Mouse (Mus musculus): ENCODE results near the gene Tmeff2. TPM values are rescaled to one million over a fixed set of nuclear protein-coding genes. Genes with fewer than 3 reads are reported as not detected.
"Not testable (repeated sequence)": the region's sequence is repeated elsewhere in the genome, so short reads cannot be mapped to it uniquely, and the experiment has no call there.

The Tmeff2 gene
- 1 to 10 TPM; 7.4 to 9.2 TPM for total RNA-seq (2021)
- long read RNA-seq, experiment 1, transcript Tmeff2-201 (10 exons, 3,343 nt) = major isoform, 29 of 35 reads
- long read RNA-seq, experiment 1, partial matches to known transcripts = 1 of 35 reads
- long read RNA-seq, experiment 1, other reads (novel, unspliced or antisense) = 5 of 35 reads
- long read RNA-seq, experiment 2, transcript Tmeff2-201 (10 exons, 3,343 nt) = major isoform, 14 of 16 reads
- long read RNA-seq, experiment 2, partial matches to known transcripts = 0 of 16 reads
- long read RNA-seq, experiment 2, other reads (novel, unspliced or antisense) = 2 of 16 reads

DNA sequence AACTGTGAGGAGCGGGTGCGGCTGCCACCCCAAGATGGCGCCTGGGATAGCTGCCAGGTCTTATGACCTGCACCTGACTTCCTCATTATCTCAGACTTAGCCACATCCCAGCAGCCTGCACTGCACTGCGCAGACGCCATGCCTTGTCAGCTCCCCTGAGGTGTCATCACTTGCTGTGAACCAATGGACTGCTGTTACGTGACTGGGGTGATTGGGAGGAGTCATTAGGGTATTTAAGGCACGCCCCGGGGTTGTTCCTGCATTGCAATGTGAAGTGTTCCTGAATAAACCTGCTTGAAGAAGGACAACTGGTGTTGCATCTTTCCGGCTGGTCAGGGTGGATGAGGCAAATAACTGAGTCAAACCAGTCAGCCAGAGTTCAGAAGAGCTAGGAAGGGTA lies at the start of gene Tmeff2:
Tmeff2 (plus strand) TSS at position 262 of the 400 bp plus-strand sequence.
- DNase-seq = not testable (repeated sequence)

DNA sequence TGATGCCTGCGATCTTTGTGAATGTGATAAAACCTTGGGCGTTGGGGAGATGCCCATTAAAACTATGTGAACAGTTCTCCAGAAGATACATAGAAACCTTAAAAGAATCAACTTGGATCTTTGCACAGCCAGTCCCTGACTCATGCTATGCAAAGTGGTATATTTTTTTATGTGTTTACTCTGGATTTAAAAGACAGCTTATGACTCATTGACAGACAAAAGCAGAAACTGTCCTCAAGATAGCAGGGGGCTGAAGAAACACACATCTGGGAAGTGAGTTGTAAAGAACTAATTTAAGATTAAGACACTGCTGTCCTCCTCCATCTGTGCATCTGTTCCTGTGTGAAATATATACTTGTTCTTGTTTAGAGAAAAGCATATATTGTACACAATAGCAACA lies 38.9 kb upstream of the Tmeff2 start:
- DNase-seq = no peak

DNA sequence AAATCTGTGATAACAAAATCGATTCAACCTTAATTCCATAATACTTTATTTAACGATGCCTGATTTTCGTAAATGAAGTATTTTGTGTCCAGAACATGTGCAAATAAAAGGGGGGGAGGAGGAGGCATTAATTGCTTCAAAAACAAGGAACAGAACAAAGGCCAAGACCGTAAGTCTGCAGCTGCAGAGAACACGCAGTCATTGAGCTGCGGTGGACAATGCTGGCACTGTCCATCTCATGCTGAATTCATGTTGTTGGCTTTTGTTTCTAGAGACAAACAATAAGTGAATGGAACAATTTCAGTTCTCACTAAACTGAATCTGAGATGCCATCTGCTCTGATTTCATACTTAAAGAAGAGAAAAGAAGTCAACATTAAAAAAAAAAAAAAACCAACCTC lies 2.8 kb upstream of the Tmeff2 start:
- DNase-seq = no peak

DNA sequence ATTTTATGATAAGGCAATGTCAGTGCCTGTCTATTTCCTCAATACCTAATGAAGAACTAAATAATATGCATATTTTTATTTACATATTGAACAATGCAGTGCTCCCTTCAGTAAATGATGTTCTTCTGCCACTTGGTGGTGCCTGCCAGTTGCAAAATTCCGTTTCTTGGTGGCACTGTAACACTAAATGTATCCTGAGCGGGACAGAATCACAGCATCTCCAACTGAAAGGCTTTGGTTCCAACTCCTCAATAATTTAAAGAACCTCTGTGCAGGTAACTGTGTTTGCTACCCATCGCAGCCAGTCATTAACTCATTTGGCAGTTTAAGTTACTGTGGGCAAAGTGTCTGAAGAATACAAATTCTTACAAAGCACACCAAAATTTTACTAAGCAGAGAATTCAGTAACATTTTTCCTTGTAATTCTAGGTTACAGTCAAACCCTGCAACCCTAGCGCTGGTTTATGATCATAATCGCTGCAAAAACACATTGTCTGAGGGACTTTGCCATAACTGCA lies 24.4 kb downstream of the Tmeff2 start:
- DNase-seq = no peak

DNA sequence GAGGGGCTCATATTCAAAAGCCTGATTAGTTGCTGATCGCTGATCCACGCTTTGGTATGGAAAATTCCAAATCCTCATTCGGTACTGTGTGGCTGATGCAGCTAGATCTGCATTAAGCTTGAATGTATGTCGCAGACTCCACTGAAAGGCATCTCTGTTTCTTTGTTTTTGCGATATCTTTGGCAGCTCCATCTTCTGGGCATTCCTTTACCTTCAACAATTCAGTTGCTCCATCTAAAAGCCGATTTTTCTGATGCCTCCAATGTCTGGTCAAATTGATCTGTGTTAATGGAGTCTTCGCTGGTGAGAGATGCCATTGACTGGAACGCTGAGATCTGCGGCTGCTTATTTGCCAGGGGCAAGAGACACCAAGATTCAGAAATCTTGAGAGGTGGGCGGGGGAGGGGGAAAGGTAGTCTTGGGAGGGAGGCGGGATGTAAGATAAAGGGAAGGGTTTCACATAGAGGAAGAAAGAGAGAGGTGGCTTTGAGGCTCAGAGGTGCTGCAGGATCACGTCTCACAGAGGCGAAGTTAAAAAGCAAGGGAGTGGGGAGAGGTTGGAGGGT lies 25.0 kb downstream of the Tmeff2 start:
- no peak for DNase-seq

DNA sequence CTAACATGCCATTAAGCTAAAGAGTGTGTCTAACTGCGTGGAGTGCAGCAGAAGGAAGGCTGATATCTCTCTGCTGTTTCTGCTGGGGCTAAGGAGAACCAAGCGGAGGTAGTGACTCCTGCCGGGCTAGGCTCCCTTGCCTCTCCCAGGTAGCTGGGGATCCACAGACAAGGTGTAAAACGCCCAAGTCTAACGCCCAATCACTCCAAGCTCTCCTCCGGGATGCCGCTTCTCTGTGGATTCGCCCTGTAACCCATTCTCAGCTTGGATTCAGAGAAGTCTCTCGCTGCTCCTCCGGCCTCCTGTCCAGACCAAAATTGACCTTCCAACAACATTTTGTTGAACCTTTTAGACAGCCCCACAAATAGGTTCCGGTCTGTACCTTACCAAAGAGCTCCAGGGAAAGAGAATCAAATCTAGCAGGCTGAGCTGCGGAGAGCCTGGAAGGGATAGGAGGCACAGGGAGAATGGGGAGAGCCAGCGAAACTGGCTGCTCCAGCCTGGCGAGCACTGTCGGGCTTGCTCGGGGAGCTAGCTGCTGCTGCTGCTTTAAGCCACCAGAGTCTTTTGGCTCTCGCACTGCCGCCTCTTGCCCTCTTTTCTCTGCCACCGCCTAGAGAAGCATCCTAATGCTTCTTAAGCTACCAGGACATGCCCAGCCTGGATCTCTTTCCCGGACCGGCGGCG lies 26.1 kb downstream of the Tmeff2 start:
- no peak for DNase-seq

DNA sequence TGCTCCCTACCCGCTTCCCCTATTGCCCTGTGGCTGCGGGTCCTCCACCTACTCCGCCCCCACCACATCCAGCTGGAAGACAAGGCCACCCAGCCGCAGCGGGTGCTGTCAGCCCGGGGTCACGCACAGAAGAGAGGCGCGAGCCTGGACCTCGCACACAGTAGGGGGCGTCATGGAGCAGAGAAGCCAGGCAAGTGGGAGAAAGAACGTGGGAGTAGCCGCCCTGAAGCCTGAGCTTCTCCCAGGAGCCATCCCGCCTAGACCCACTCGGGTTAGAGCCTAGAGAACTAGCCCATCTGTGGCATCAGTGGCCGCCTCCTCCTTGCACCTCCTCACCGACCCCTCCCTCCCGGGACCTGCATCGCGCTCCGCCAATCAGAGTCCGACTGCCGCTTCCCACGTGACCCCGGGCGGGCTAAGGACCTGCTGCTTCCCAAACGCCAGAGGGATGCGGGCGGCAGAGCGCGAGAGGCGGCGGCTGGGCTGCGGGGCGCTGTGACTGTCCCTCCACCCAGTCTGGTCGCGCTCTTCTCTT lies 26.7 kb downstream of the Tmeff2 start:
- peak; percentile 86 for DNase-seq

DNA sequence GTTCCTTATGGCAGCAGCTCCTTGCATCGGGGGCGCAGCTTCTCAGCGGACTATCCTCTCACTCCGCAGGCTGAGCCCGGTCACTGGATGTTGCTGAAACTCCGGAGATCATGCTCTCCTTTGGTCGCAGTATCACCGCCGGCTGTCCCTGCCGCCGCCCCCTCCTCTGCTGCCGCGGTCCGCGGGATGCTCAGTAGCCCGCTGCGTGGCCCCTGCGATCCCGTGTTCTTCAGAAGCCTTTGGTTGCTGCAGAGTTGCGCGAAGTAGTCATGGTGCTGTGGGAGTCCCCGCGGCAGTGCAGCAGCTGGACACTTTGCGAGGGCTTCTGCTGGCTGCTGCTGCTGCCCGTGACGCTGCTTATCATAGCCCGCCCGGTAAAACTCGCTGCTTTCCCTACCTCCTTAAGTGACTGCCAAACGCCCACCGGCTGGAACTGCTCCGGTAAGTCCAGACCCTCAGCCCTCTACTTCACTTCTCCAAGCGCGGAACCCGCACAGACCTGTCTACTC lies 27.3 kb downstream of the Tmeff2 start:
- peak; percentile 20 for DNase-seq

DNA sequence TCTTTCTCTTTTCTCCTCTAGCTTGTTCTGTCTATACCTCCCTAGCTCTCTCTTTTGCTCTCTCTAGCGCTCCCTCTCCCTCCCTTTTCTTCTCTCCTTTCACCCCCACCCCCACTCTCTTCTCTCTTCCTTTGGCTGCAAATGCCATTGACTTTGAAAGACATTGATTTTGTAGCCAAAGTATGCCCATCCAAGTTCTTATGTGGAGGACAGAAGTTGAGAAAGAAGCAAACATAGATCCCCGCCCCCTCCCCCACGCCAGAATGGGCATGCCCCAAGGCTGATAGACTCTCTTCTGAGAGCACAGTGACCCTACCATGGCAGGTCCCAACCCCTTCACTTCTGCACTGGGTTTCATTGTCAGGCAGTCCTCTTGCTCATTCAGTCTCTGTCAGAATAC lies 28.3 kb downstream of the Tmeff2 start:
- DNase-seq = no peak

DNA sequence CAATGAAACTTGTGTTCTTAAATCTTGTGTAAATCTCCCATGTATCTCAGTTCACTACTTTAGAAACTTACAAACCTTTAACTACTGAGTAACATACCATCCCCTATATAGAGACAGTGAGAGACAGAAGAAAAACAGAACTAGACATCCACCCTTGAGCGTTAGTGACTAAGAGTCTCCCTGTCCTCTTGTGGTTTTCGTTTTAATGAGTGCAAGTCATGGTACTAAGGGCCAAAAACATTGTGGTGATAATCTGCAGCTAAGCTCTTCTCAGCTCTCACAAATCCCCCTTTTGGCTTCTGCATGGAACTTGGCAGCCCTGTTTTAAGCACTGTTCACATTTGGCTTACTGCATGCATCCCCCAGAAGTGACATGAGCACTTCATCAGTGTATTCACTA lies 34.6 kb downstream of the Tmeff2 start:
- no peak for DNase-seq

DNA sequence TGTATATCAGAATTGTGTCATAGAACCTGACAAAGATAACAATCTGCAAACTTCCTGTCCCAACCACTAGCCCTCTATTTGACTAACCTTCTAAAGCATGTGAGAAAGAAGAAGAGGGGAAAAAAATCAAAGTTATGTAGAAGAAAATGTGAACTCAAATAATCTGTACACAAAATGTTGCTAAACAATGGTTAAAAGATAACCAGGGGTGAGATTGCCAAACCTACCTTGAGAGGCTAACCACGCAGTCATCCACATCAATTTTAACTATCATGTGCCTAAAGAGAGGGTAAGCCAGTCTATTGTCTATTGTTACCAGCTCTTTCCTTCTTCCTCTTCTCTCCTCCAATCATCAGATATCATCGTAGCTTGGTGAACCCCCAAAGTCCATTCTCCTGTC lies 35.0 kb downstream of the Tmeff2 start:
- no peak for DNase-seq

DNA sequence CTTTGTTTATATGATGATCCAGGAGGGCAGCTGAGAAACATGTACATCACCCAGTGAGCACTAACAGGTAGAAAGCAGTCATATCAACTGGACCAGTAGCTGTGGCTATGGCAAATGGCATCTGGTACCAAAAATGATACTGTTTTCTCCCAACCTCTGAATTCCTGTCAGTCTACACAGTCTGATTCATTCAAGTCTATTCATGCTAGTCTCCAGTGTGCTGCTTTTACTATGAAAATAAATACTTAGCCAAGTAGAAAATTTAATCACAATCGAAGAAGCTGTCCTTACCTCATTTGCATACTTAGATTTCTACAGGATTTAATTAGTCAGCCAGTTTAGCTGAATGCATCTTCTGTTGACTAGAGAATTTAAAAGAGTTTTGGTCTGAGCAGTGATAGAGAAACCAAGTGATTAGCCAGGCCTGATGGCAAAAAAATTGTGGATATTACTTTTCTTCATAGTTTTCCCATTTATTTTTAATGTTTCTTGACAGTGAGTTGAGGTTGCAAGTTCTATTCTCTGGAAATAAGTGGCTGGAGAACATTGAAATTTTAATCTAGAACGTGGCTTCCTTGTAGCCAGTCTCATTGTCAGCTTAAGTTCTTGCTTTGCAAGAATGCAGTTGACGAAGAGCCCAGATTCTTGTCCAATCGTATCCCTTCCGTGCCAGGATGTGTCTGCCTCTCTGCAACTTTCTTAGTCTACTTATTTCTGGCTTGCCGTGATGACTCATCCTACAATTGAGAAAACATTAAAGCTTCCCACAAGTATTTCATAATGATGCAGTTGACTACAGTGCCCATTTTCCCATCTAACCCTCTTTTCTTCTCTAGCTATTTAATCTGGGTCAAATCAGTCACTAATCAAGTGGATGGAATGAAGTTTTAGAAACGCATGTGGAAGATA lies 39.9 kb downstream of the Tmeff2 start:
- no peak for DNase-seq

DNA sequence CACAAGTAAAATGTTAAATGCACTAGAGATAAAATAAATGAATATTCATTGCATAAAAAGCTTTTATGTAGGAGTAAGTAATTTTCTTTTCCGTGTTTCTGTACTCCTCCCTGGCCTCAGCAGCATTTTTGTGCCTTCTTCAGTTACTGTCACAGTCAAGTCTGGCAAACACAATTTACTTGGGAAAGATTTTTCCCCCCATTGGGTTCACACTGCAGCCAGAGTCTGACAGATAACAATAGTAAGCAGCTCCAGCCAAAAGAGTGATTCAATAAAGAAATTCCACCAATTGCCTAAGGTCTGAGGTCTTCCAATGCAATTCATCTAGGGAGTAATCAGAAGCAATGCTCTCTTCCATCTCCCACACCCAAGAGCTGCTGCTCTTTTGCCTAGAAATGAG lies 48.1 kb downstream of the Tmeff2 start:
- no peak for DNase-seq

DNA sequence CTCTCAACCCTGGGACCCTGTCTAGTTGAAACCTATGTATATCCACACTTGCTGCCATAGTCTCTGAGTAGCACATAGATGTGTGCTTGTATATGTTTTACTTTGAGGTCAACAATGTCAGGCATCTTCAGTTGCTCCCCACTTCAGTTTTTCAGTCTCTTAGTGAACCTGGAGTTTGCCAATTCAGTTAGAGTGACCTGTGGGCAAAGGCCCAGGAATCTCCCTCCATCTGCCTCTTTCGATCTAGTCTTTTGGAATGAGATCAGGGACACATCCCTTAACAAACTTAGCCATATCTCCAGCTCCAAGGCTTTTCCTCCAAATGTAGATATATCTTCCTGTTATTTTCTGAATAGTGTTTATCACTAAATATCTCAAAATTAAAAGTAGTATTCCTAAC lies 58.4 kb downstream of the Tmeff2 start:
- DNase-seq = no peak

DNA sequence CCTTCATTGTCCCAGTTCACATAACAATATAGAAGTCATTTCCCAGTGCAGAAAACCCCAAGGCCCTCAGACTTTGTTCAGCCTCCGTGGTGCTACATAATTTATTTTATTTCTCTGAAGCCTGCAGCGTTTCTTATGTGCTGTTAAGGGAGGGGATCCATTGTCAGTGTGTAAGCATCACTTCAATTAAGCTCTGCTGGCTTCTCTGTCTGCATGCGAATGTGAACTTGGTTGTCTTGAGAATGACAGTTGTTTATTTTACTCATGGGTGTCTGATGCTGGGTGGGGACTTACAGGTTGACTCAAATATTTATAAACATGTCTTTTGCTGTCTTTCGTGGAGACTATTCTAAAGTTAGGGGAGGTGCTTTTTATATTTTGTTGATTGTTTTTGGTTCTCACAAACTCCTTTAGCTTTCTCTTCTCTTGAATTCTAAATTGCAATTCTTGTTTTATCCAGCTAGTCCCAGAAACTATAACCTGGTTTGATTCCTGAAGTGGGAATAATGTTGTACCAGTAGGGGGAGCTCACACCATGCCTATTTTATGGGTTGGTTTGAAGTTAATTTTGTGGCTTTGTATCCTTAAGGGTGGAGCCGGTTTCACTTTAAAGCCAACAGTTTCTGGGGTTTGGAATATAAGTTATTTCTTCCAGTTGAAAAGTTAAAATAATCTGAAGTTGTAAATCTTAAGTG lies 61.7 kb downstream of the Tmeff2 start:
- peak; percentile 71 for DNase-seq

DNA sequence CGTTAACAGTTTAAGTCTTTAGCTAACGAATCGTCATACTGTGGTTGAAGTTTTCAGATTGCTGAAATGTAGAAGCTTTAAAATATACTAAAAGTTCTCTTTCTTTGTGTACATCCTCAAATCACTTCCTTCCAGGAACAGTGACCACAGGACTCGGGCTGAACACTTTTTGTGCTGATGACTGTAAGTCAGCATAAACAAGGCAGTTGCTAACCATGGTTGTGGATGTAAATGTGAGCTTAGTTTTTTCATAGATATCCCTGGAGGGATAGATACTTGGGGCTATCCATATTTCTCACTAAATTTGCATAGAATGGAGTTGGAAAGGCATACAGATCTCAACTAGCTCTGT lies 62.2 kb downstream of the Tmeff2 start:
- no peak for DNase-seq

DNA sequence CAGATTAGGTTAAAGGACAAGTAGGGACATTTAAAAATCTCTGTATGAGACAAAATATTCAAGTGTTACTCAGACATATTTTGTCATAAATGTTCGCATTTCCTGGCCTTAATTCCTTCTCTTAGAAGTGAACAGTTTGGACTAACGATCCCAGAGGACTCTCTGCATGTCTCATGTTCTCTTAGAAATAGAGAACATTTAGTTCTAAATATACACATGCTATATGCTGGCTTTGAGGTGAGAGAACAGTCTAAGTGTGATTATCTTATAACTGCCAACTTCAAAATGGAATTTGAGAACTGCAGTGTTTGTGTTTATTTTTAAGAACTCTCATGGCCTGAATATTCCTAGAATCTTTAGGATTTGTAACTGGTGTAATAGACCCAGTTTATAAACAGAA lies 69.2 kb downstream of the Tmeff2 start:
- DNase-seq = no peak

DNA sequence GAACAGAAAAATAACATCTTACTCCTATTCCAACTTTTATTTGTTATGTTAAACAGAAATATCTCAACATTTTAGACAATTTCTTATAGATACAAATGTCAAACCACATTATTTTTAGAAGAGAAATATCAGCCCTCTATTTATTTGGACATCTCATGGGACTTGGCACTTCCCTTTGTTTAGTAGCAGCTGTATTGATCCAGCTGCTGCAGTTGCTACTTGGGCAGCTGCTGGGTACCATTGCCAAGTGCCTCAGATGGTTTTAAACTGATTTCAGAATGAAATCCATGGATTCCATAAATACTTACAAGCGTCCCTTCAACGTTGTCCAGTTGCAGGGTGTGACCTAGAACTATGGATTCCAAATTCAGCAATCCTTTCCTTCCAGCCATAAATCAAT lies 70.4 kb downstream of the Tmeff2 start:
- no peak for DNase-seq

DNA sequence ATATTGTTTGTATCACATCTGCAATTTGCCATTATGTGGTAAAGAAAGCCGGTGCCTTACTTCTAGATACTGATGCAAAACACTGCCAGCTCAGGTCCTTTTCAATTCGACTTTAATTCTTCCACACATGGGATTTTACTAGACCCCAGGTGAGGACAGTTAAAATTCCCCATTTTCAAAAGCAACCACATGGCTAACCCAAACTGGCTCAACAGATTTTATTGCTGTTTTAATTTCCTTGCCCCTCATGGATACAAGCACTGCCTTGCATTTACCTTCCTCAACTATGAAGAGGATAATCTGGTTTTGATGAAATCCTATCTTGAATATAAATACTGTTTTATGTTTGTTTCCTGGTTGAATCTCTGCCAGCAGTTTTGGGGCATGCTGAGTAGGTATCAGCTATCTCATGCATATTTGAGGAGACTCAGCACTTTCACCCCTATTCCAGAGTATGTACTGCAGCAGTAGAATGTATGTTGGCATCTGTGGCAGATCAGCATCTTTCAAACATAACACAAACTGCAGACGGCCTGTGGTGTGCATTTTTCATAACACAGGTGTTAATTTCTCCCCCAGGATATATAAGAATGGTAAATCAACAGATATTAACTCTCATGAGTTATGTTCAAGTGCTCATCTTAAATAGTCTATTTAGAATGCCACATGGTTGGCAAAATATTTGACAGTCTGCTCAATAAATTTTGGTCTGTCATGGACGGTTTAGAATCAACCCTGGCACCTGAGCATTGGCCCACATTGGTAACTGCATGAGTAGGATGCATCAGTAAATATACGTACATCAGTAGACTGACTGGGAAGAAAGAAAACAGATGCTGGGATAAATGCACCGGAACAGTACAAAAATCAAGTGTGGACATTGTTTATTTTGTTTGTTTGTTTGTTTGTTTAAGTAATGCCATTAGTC lies 72.3 kb downstream of the Tmeff2 start:
- no peak for DNase-seq

DNA sequence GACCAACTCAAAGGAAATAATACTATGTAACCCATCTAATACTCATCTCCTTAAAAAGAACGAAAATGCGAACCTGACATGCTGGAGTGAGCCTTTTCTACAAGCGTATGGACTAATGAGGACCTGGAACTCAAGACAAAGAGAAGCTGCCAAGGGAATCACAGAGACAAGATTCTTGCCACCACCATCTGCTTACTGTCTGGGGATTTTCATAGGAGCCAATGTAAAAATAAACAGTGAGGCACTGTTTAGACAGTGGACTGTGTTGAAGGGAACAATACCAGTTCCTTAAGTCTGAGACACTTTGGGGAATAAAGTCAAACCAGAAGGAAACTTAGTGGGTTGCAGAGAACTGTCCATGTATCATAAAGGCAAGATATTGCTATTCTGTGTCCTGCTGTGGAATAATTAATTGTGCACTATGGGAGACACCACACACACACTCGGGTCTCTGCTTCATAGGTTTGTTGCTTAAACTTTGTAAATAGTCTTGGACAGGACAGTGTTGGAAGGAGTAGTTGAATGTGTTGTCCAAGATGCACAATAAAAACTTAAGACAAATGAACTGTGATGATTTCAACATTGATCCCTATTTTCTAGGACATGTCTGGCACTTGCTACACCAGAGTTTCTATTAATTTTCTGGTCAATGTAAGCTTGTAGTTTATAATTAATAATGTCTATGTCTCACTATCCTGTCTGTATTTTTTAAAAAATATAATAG lies 79.1 kb downstream of the Tmeff2 start:
- DNase-seq = no peak

Data from adrenal gland, postnatal 10 days (tissue).